Mouse (Mus musculus) c-Kit-positive CD71-positive TER-119-positive erythroid progenitor cells, embryonic 14.5 days (primary cell): ENCODE data around the gene S100a16.

Experiments used
- DNase-seq: peaks from one replicate; pipeline ENCODE4 v3.0.0-alpha.2; 2013; ENCODE audit warnings: low spot score

Gene S100a16

GRCm38 (mm10) chr3:90537141-90537904, at the start of gene S100a16:
TSS of gene S100a16 (plus strand) at chr3:90537254.
- no peak for DNase-seq

- no peak for DNase-seq
Measured at GRCm38 (mm10) chr3:90488576-90488975, 48.5 kb upstream of the S100a16 start.

- peak; percentile 93 for DNase-seq
Measured at GRCm38 (mm10) chr3:90490696-90491256, 46.3 kb upstream of the S100a16 start, which contains the start of gene Snapin. TSS of gene Snapin (minus strand) at chr3:90491033.

GRCm38 (mm10) chr3:90491350-90491749, 45.7 kb upstream of the S100a16 start:
- DNase-seq, result no peak

- no peak for DNase-seq
Measured at GRCm38 (mm10) chr3:90493831-90494540, 43.1 kb upstream of the S100a16 start.

- DNase-seq, result no peak
Measured at GRCm38 (mm10) chr3:90495850-90496525, 41.1 kb upstream of the S100a16 start.

GRCm38 (mm10) chr3:90497597-90497996, 39.5 kb upstream of the S100a16 start:
- DNase-seq, result no peak

GRCm38 (mm10) chr3:90503444-90503843, 33.6 kb upstream of the S100a16 start:
- no peak for DNase-seq

GRCm38 (mm10) chr3:90505216-90505615, 31.8 kb upstream of the S100a16 start:
- no peak for DNase-seq

- no peak for DNase-seq
Measured at GRCm38 (mm10) chr3:90506362-90506761, 30.7 kb upstream of the S100a16 start.

GRCm38 (mm10) chr3:90508287-90508949, 28.6 kb upstream of the S100a16 start:
- no peak for DNase-seq

GRCm38 (mm10) chr3:90508950-90509746, 27.9 kb upstream of the S100a16 start, which contains the start of gene Chtop:
TSS of gene Chtop (minus strand) at chr3:90509498.
- DNase-seq, result peak; percentile 99

GRCm38 (mm10) chr3:90509747-90510123, 27.3 kb upstream of the S100a16 start:
- DNase-seq, result no peak

GRCm38 (mm10) chr3:90512276-90512675, 24.8 kb upstream of the S100a16 start:
- no peak for DNase-seq

- no peak for DNase-seq
Measured at GRCm38 (mm10) chr3:90512948-90513642, 24.0 kb upstream of the S100a16 start.

GRCm38 (mm10) chr3:90513796-90514590, 23.1 kb upstream of the S100a16 start, which contains the start of the genes S100a1 and S100a13:
TSS of gene S100a1 (minus strand) at chr3:90514392.
TSS of gene S100a13 (plus strand) at chr3:90514435.
- peak; percentile 35 for DNase-seq

GRCm38 (mm10) chr3:90514691-90515090, 22.4 kb upstream of the S100a16 start:
- peak; percentile 59 for DNase-seq

GRCm38 (mm10) chr3:90515242-90515641, 21.8 kb upstream of the S100a16 start:
- DNase-seq, result no peak

GRCm38 (mm10) chr3:90515789-90516188, 21.3 kb upstream of the S100a16 start:
- no peak for DNase-seq
